Mouse (Mus musculus) CH12.LX (cell line): Measurements from ENCODE around the gene 5330417C22Rik. TPM values are rescaled to one million over a fixed set of nuclear protein-coding genes. Genes with fewer than 3 reads are reported as not detected.

Source experiments
- DNase-seq: peaks from one replicate; pipeline ENCODE4 v3.0.0-alpha.2; 2013; ENCODE audit errors: extremely low read depth
- H3K27ac ChIP-seq: 2 replicates; pipeline ENCODE4 v1.5.1; 2012; ENCODE audit warnings: low read depth, mild to moderate bottlenecking, control low read depth, moderate library complexity; ENCODE audit not compliant: insufficient read depth
- H3K27me3 ChIP-seq: replicated peaks from 2 replicates; pipeline ENCODE3; 2012; ENCODE audit warnings: inconsistent platforms
- H3K36me3 ChIP-seq, 2 experiments: replicated peaks in 1 of 2; 2 replicates each; pipeline versions ENCODE3 to v1.6.1; 2012; ENCODE audit warnings: inconsistent platforms in 1 of 2, low read length in 1 of 2, mild to moderate bottlenecking in 1 of 2, mixed read lengths in 1 of 2, moderate library complexity in 1 of 2; ENCODE audit not compliant: control insufficient read depth in 1 of 2, insufficient read depth in 1 of 2
- H3K4me1 ChIP-seq, 2 experiments: 2 replicates each; pipeline ENCODE4 v1.6.1; 2012; ENCODE audit warnings: inconsistent platforms in 1 of 2, moderate library complexity in 1 of 2; ENCODE audit not compliant: insufficient read depth in 2 of 2, control insufficient read depth in 1 of 2
- H3K4me2 ChIP-seq: 2 replicates; pipeline ENCODE4 v1.6.1; 2012; ENCODE audit warnings: low read depth, mild to moderate bottlenecking, control low read depth; ENCODE audit not compliant: poor library complexity, insufficient read depth, severe bottlenecking
- H3K4me3 ChIP-seq, 3 experiments: fragments of 150-350 bp in 1 of 3; sonication (generic) in 1 of 3; replicated peaks in 1 of 3; 2 replicates each; pipeline versions ENCODE3 to v1.5.1; 2011 to 2012; ENCODE audit warnings: low read depth in 2 of 3, low read length in 2 of 3, mild to moderate bottlenecking in 2 of 3, moderate library complexity in 2 of 3, control low read depth in 1 of 3, improper control_type of control experiment in 1 of 3, inconsistent platforms in 1 of 3, mixed read lengths in 1 of 3; ENCODE audit not compliant: poor library complexity in 1 of 3
- H3K79me2 ChIP-seq: replicated peaks from 2 replicates; pipeline ENCODE4 v1.6.1; 2012; ENCODE audit warnings: mild to moderate bottlenecking, moderate library complexity; ENCODE audit not compliant: control insufficient read depth, poor library complexity, insufficient read depth, severe bottlenecking; ENCODE audit errors: extremely low read depth
- H3K9ac ChIP-seq: 2 replicates; pipeline ENCODE4 v1.6.1; 2012; ENCODE audit warnings: low read depth, mild to moderate bottlenecking, control low read depth, moderate library complexity; ENCODE audit not compliant: insufficient read depth
- H3K9me3 ChIP-seq: replicated peaks from 2 replicates; pipeline ENCODE3; 2012; ENCODE audit warnings: low read length, inconsistent platforms, mixed read lengths
- CHD1 ChIP-seq: IDR thresholded peaks from 2 replicates; pipeline ENCODE4 v1.6.1; 2012; ENCODE audit warnings: low read depth, low read length, improper control_type of control experiment, inconsistent platforms
- CHD2 ChIP-seq: IDR thresholded peaks from 2 replicates; pipeline ENCODE4 v1.6.1; 2011; ENCODE audit warnings: low read length, improper control_type of control experiment
- CTCF ChIP-seq, 2 experiments: IDR thresholded peaks in 1 of 2; conservative IDR thresholded peaks in 1 of 2; 2 replicates each; pipeline ENCODE4 v1.5.1; 2011 to 2012; ENCODE audit warnings: low read depth in 2 of 2, low read length in 2 of 2, improper control_type of control experiment in 1 of 2, inconsistent platforms in 1 of 2, mild to moderate bottlenecking in 1 of 2, moderate library complexity in 1 of 2
- ELF1 ChIP-seq: IDR thresholded peaks from 2 replicates; pipeline ENCODE4 v1.6.1; 2014; ENCODE audit warnings: low read depth, mild to moderate bottlenecking, inconsistent platforms, low read length, improper control_type of control experiment
- GABPA ChIP-seq: IDR thresholded peaks from 2 replicates; pipeline ENCODE4 v1.6.1; 2012; ENCODE audit warnings: low read depth, low read length, improper control_type of control experiment, inconsistent platforms; ENCODE audit not compliant: insufficient replicate concordance
- JUN ChIP-seq: IDR thresholded peaks from 2 replicates; pipeline ENCODE4 v1.6.1; 2011; ENCODE audit warnings: low read depth, mild to moderate bottlenecking, low read length, improper control_type of control experiment, moderate library complexity; ENCODE audit not compliant: insufficient read depth
- JUND ChIP-seq: conservative IDR thresholded peaks from 2 replicates; pipeline ENCODE4 v1.6.1; 2011; ENCODE audit warnings: low read depth, low read length, improper control_type of control experiment
- MAFK ChIP-seq: IDR thresholded peaks from 2 replicates; pipeline ENCODE4 v1.6.1; 2011; ENCODE audit warnings: low read length, improper control_type of control experiment; ENCODE audit not compliant: insufficient replicate concordance
- MAX ChIP-seq: IDR thresholded peaks from 2 replicates; pipeline ENCODE4 v1.6.1; 2011; ENCODE audit warnings: low read length, improper control_type of control experiment
- MAZ ChIP-seq: IDR thresholded peaks from 2 replicates; pipeline ENCODE4 v1.6.1; 2012; ENCODE audit warnings: low read depth, mild to moderate bottlenecking, inconsistent platforms, low read length, improper control_type of control experiment, moderate library complexity
- MEF2A ChIP-seq: IDR thresholded peaks from 2 replicates; pipeline ENCODE4 v1.6.1; 2014; ENCODE audit warnings: low read depth, mild to moderate bottlenecking, inconsistent platforms, low read length, improper control_type of control experiment, borderline replicate concordance
- NELFE ChIP-seq: IDR thresholded peaks from 2 replicates; pipeline ENCODE4 v1.6.1; 2011; ENCODE audit warnings: low read depth, low read length, improper control_type of control experiment
- NRF1 ChIP-seq: IDR thresholded peaks from 2 replicates; pipeline ENCODE4 v1.6.1; 2014; ENCODE audit warnings: low read depth, mild to moderate bottlenecking, inconsistent platforms, low read length, improper control_type of control experiment, moderate library complexity
- SMC3 ChIP-seq: IDR thresholded peaks from 2 replicates; pipeline ENCODE4 v1.6.1; 2011; ENCODE audit warnings: low read depth, low read length, improper control_type of control experiment
- TCF12 ChIP-seq: IDR thresholded peaks from 2 replicates; pipeline ENCODE4 v1.6.1; 2014; ENCODE audit warnings: low read depth, mild to moderate bottlenecking, inconsistent platforms, low read length, improper control_type of control experiment
- USF2 ChIP-seq: conservative IDR thresholded peaks from 2 replicates; pipeline ENCODE4 v1.6.1; 2011; ENCODE audit warnings: low read depth, low read length, improper control_type of control experiment
- ZC3H11A ChIP-seq: IDR thresholded peaks from 2 replicates; pipeline ENCODE4 v1.6.1; 2012; ENCODE audit warnings: low read depth, mild to moderate bottlenecking, inconsistent platforms, low read length, improper control_type of control experiment
- ZKSCAN1 ChIP-seq: IDR thresholded peaks from 2 replicates; pipeline ENCODE4 v1.6.1; 2012; ENCODE audit warnings: low read depth, inconsistent platforms, low read length, improper control_type of control experiment, borderline replicate concordance
- ZMIZ1 ChIP-seq: IDR thresholded peaks from 2 replicates; pipeline ENCODE4 v1.6.1; 2012; ENCODE audit warnings: low read depth, mild to moderate bottlenecking, inconsistent platforms, low read length, improper control_type of control experiment
- ZNF384 ChIP-seq: IDR thresholded peaks from 2 replicates; pipeline ENCODE4 v1.6.1; 2012; ENCODE audit warnings: low read depth, low read length, improper control_type of control experiment, inconsistent platforms
- dilution Hi-C: fragments of 300-500 bp; cut with MboI; formaldehyde crosslinking; loops from 2 replicates; pipeline ENCODE4 v1.14.3; 2020; ENCODE audit warnings: low sequenced_read_pairs; ENCODE audit not compliant: extremely low pct_unique_long_range_greater_than_20kb, extremely low pct_ligation_motif_present
- in situ Hi-C: fragments of 300-500 bp; cut with MboI; formaldehyde crosslinking; loops from 3 replicates; pipeline ENCODE4 v1.14.3; 2019; ENCODE audit warnings: low sequenced_read_pairs, low pct_ligation_motif_present, low pct_unique_long_range_greater_than_20kb, mixed read lengths
- polyA plus RNA-seq: library from polyadenylated mRNA; unstranded; fragments of >175 nt; gene quantifications from 2 replicates; pipeline ENCODE4 v1.2.1, GENCODE M21; 2012; ENCODE audit warnings: low read depth; ENCODE audit not compliant: insufficient read length
- total RNA-seq, 2 experiments: library from RNA; depleted of rRNA; stranded (reverse); fragments of 300-350 nt in 1 of 2; fragments of >200 nt in 1 of 2; gene quantifications; 2 replicates each; pipeline ENCODE4 v1.2.3; 2012 to 2014

Gene 5330417C22Rik
- total and polyA plus RNA-seq, 3 experiments: 0.05 to 0.27 (median 0.17) TPM

DNA sequence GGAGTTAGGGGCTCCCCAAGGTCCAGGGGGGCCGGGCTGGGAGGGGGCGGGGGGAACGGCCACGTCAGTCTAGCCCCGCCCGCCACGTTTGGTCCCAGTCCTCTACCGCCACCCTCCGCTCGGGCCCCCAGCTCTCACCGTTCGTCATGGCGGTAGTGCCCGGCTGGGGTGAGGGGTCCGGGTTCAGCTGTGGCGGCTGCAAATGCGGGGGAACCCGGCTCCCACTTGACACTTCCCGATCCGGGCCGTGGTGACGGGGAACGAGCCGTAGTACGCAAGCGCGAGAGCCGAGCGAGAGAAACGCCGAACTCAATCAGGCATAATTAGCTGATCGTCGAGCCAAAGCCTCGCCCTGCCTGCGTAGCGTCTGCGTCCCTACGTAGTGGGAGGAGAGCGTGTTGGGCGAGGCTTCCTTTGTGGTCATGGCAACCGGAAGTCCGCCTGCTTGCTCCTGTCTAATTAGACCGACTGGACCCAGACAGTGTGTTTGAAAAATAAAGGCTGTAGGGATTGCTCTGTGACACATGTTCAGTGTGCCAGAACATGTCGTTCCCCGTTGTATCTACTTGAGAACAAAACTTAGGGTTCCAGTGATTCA is 25.9 kb upstream of the 5330417C22Rik start, which contains the start of gene Tmem167b (continued):
- TF ChIP-seq SMC3 (no peak), ZNF384 (no peak), MAFK (no peak), ZMIZ1 (no peak), CHD1 (no peak), CHD2 (0 out of 2 replicates have a peak, but pooled peaks have one; percentile 28), ELF1 (peak; percentile 95), CTCF (conservative IDR thresholded peaks at IDR 0.05 in 1 of 2, IDR thresholded peaks at IDR 0.05 in 1 of 2; ENCODE audit: low read depth in 2 of 2, low read length in 2 of 2) (0 out of 4 replicates have a peak, but pooled peaks of 1 of the 2 experiments have one; percentile 13), NELFE (peak; percentile 77), JUN (no peak), NRF1 (peak; percentile 89), MAZ (0 out of 2 replicates have a peak, but pooled peaks have one; percentile 67), GABPA (peak; percentile 38; the same call in 1 of the 2 replicates), ZC3H11A (no peak)

DNA sequence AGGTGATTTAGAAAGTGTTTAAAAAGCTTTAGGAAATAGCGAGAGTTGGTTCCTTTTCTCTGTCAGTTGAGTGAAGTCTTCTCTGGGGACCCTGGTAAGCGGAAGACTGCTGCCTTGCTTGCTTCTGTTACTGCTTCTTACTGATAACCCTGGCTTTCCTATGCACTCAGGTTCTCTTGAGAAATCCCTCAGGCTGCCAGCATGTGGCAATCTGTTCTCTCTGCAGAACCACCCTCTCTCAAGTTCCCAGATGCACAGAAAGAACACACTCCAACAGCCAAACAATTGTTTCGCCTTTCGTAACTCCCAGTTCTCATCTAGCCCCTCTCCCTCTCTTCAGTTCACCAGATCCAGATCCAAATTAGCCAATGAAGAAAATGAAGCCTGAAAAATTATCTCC is 21.6 kb upstream of the 5330417C22Rik start:
- Histone ChIP-seq H3K27ac (no peak overlapping the region), H3K9ac (no peak overlapping the region), H3K27me3 (no peaks in the 10 kb centered on the region), H3K79me2 (peaks cover 8% of the 10 kb centered on the region; the same call in 1 of the 2 replicates), H3K4me2 (no peak overlapping the region), H3K9me3 (no peaks in the 10 kb centered on the region), H3K4me3 (no peak overlapping the region), H3K36me3 (peaks cover 19 to 38% of the 10 kb centered on the region in 2 experiments), H3K4me1 (peaks cover 7 to 12% of the 10 kb centered on the region in 2 experiments)
- in situ Hi-C loops: loop anchor here (10.0 kb wide), 1 partner anchor 87 kb away; no protein-coding TSS in a partner anchor
- DNase-seq: no peak
- dilution Hi-C loops: no loop called here
- TF ChIP-seq ZKSCAN1: no peak
- no peak for TF ChIP-seq USF2
- TF ChIP-seq MAZ: no peak
- TF ChIP-seq MAX: no peak
- TF ChIP-seq ZMIZ1: no peak
- no peak for TF ChIP-seq JUND
- no peak for TF ChIP-seq MEF2A
- TF ChIP-seq TCF12: no peak
- no peak for TF ChIP-seq CTCF (conservative IDR thresholded peaks at IDR 0.05 in 1 of 2, IDR thresholded peaks at IDR 0.05 in 1 of 2; ENCODE audit: low read depth in 2 of 2, low read length in 2 of 2)
